Mouse (Mus musculus) heart, postnatal 0 days (tissue): ENCODE results near the gene Plcb4.

Experiments used
- CTCF ChIP-seq: IDR thresholded peaks from 2 replicates; pipeline ENCODE4 v1.5.1; 2016; ENCODE audit warnings: antibody characterized with exemption, control low read depth, low read depth
- EP300 ChIP-seq: IDR thresholded peaks from 2 replicates; pipeline ENCODE4 v1.6.1; 2016; ENCODE audit warnings: antibody characterized with exemption, low read depth

DNA sequence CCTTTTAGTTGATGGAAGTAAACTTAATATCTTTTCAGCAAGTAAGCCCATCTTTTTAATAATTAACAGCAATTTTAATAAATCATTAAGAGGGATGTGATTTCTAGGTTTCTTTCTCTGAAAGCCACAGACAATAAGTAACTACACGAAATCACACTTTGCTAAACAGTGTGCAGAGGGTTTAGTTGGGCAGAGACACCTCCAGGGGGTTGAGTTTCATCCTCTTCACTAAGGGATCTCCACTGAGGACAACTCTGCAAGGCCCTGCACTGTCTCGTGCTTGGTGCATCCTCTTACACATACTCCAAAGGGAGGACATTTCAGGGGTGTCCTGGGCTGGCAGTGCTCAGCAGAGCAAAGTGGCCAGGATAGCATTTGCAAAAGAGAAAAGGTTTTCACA is 235.8 kb downstream of the Plcb4 start:
- TF ChIP-seq EP300 (no peak), CTCF (no peak)
